Mouse (Mus musculus) liver, adult 2 months (tissue): Measurements from ENCODE around the gene Lrrc1. TPM values are rescaled to one million over a fixed set of nuclear protein-coding genes. Genes with fewer than 3 reads are reported as not detected.

ENCODE experiments used
- DNase-seq: peaks from one replicate; pipeline ENCODE4 v3.0.0-alpha.2; 2011; ENCODE audit warnings: low read depth, low spot score; ENCODE audit errors: extremely low read depth
- H3K27ac ChIP-seq: fragments of 200-500 bp; replicated peaks from 2 replicates; pipeline ENCODE4 v1.5.1; 2012; ENCODE audit warnings: low read depth, mild to moderate bottlenecking, control low read depth, inconsistent platforms, low read length; ENCODE audit not compliant: insufficient read depth
- H3K27me3 ChIP-seq: fragments of 200-500 bp; 2 replicates; pipeline ENCODE4 v1.6.1; 2012; ENCODE audit warnings: mild to moderate bottlenecking, moderate library complexity, low read length, inconsistent platforms; ENCODE audit not compliant: control insufficient read depth, insufficient read depth
- H3K36me3 ChIP-seq: fragments of 200-500 bp; 2 replicates; pipeline ENCODE4 v1.6.1; 2012; ENCODE audit warnings: low read length, inconsistent platforms; ENCODE audit not compliant: control insufficient read depth, insufficient read depth
- H3K4me1 ChIP-seq: fragments of 200-500 bp; 2 replicates; pipeline ENCODE4 v1.6.1; 2011; ENCODE audit warnings: low read length; ENCODE audit not compliant: control insufficient read depth, insufficient read depth
- H3K4me3 ChIP-seq: fragments of 200-500 bp; 2 replicates; pipeline ENCODE4 v1.5.1; 2011; ENCODE audit warnings: low read depth, mild to moderate bottlenecking, control low read depth, low read length, moderate library complexity; ENCODE audit not compliant: insufficient read depth
- H3K79me2 ChIP-seq: fragments of 200-500 bp; 2 replicates; pipeline ENCODE4 v1.6.1; 2012; ENCODE audit warnings: inconsistent platforms, mild to moderate bottlenecking, low read length, moderate library complexity; ENCODE audit not compliant: control insufficient read depth, insufficient read depth
- H3K9ac ChIP-seq: fragments of 200-500 bp; 2 replicates; pipeline ENCODE4 v1.6.1; 2012; ENCODE audit warnings: low read depth, mild to moderate bottlenecking, control low read depth, inconsistent platforms, low read length
- CTCF ChIP-seq: fragments of 200-500 bp; IDR thresholded peaks from 2 replicates; pipeline ENCODE4 v1.5.1; 2011; ENCODE audit warnings: low read depth, low read length, control low read depth
- POLR2A ChIP-seq: fragments of 200-500 bp; IDR thresholded peaks from 2 replicates; pipeline ENCODE4 v1.6.1; 2011; ENCODE audit warnings: low read length, control low read depth; ENCODE audit not compliant: insufficient read depth; ENCODE audit errors: extremely low read depth
- WGBS: fragments of 180-500 bp; shearing (Covaris S2); methylation state at CpG from one replicate; pipeline ENCODE4 v1.1.7; 2018; 5-methylcytosine and 5-hydroxymethylcytosine counted together
- polyA plus RNA-seq: library from polyadenylated mRNA; depleted of rRNA; stranded (reverse); fragments of >200 nt; gene quantifications from 2 replicates; pipeline ENCODE4 v1.2.3, GENCODE M21; 2012
- total RNA-seq: library from RNA; depleted of rRNA; stranded (reverse); fragments of >200 nt; gene quantifications from 2 replicates; pipeline ENCODE4 v1.2.3, GENCODE M21; 2014

The Lrrc1 gene
- total and polyA plus RNA-seq, 2 experiments, result 0.40 to 1.4 TPM

GRCm38 (mm10) chr9:77425553-77425952 lies 119.1 kb downstream of the Lrrc1 start:
- H3K4me1 ChIP-seq, result peaks cover 2% of the 10 kb centered on the region; the same call in 1 of the 2 replicates
- no peak overlapping the region for H3K27ac ChIP-seq
- WGBS, result 85% methylated on average over 4 of the region's 4 CpGs
- H3K4me3 ChIP-seq, result no peak overlapping the region
- TF ChIP-seq POLR2A (no peak), CTCF (no peak)
- H3K27me3 ChIP-seq, result peaks cover 2% of the 10 kb centered on the region; the same call in 1 of the 2 replicates
- no peaks in the 10 kb centered on the region for H3K79me2 ChIP-seq
- no peak for DNase-seq
- H3K36me3 ChIP-seq, result no peaks in the 10 kb centered on the region
- H3K9ac ChIP-seq, result no peak overlapping the region

- WGBS, result 94% methylated on average over 4 of the region's 4 CpGs
- H3K9ac ChIP-seq, result no peak overlapping the region
- H3K4me1 ChIP-seq, result no peaks in the 10 kb centered on the region
- H3K36me3 ChIP-seq, result no peaks in the 10 kb centered on the region
- TF ChIP-seq CTCF (no peak), POLR2A (no peak)
- H3K27me3 ChIP-seq, result no peaks in the 10 kb centered on the region
- H3K4me3 ChIP-seq, result no peak overlapping the region
- DNase-seq, result no peak
- H3K27ac ChIP-seq, result no peak overlapping the region
- no peaks in the 10 kb centered on the region for H3K79me2 ChIP-seq
These were observed 124.5 kb downstream of the Lrrc1 start for GRCm38 (mm10) chr9:77420200-77420585.

- DNase-seq, result no peak
- no peaks in the 10 kb centered on the region for H3K36me3 ChIP-seq
- H3K79me2 ChIP-seq, result no peaks in the 10 kb centered on the region
- H3K27ac ChIP-seq, result no peak overlapping the region
- 89% methylated on average over 9 of the region's 9 CpGs for WGBS
- no peak overlapping the region for H3K4me3 ChIP-seq
- no peak for TF ChIP-seq CTCF
- TF ChIP-seq POLR2A, result no peak
- H3K9ac ChIP-seq, result no peak overlapping the region
- H3K4me1 ChIP-seq, result no peaks in the 10 kb centered on the region
- no peaks in the 10 kb centered on the region for H3K27me3 ChIP-seq
These were observed 125.0 kb downstream of the Lrrc1 start for GRCm38 (mm10) chr9:77419501-77420199.

GRCm38 (mm10) chr9:77418800-77419199 lies 125.9 kb downstream of the Lrrc1 start:
- no peak overlapping the region for H3K9ac ChIP-seq
- no peaks in the 10 kb centered on the region for H3K4me1 ChIP-seq
- no peaks in the 10 kb centered on the region for H3K36me3 ChIP-seq
- H3K4me3 ChIP-seq, result no peak overlapping the region
- H3K27me3 ChIP-seq, result no peaks in the 10 kb centered on the region
- 93% methylated on average over 2 of the region's 2 CpGs for WGBS
- no peak overlapping the region for H3K27ac ChIP-seq
- H3K79me2 ChIP-seq, result no peaks in the 10 kb centered on the region
- TF ChIP-seq CTCF (no peak), POLR2A (no peak)
- no peak for DNase-seq

- H3K36me3 ChIP-seq, result no peaks in the 10 kb centered on the region
- H3K9ac ChIP-seq, result no peak overlapping the region
- TF ChIP-seq CTCF (no peak), POLR2A (no peak)
- H3K4me1 ChIP-seq, result no peaks in the 10 kb centered on the region
- no peak overlapping the region for H3K27ac ChIP-seq
- H3K79me2 ChIP-seq, result no peaks in the 10 kb centered on the region
- H3K4me3 ChIP-seq, result no peak overlapping the region
- DNase-seq, result no peak
- H3K27me3 ChIP-seq, result no peaks in the 10 kb centered on the region
- WGBS, result 86% methylated on average over 4 of the region's 4 CpGs
These were observed 128.2 kb downstream of the Lrrc1 start for GRCm38 (mm10) chr9:77416486-77416885.

- WGBS, result 94% methylated on average over 7 of the region's 7 CpGs
These were observed 128.7 kb downstream of the Lrrc1 start for GRCm38 (mm10) chr9:77416002-77416401.

More at GRCm38 (mm10) chr9:77416002-77416401, 128.7 kb downstream of the Lrrc1 start:
- Histone ChIP-seq H3K4me1 (no peaks in the 10 kb centered on the region), H3K4me3 (no peak overlapping the region), H3K36me3 (no peaks in the 10 kb centered on the region), H3K27ac (no peak overlapping the region), H3K9ac (no peak overlapping the region), H3K79me2 (no peaks in the 10 kb centered on the region), H3K27me3 (no peaks in the 10 kb centered on the region)
- DNase-seq, result no peak
- TF ChIP-seq CTCF, result no peak
- TF ChIP-seq POLR2A, result no peak
